Mouse (Mus musculus): ENCODE measurements around the gene Myom3. TPM values are rescaled to one million over a fixed set of nuclear protein-coding genes. Genes with fewer than 3 reads are reported as not detected.

Myom3 gene
- polyA plus RNA-seq, 1 experiment from 2014 or later = 0.31 TPM

DNA sequence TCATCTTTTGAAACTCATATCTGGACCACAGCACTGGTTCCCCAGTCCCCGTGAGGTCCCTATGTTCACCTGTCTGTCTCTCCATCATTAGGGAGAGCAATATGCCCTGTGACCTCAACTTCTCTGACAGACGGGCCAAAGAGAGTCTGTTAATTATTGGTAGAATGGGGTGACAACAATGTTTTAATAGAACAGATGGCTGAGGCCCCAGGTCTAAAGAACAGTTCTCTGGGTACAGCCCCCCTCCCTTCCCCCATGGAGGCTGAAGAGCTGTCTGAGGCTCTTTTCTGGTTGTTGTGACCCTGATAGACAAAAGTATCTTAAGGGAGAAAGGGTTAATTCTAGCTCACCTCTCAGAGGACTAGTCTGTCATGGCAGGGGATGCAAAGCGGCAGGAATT, 58.9 kb downstream of the Myom3 start:
- no peaks in the 10 kb centered on the region for H3K4me1 ChIP-seq (ENCODE audit: control insufficient read depth, insufficient read depth, low read length)
- H3K36me3 ChIP-seq (replicated peaks; ENCODE audit: control insufficient read depth, insufficient read depth, low read depth, low read length) = no peaks in the 10 kb centered on the region
- H3K9ac ChIP-seq (replicated peaks; ENCODE audit: low read length) = no peak overlapping the region
- WGBS = 74% methylated on average over 3 of the region's 3 CpGs
- ATAC-seq (replicated peaks; ENCODE audit: insufficient number of reproducible peaks, low FRiP score, low TSS enrichment, low read depth) (no peak), DNase-seq (ENCODE audit: low spot score) (no peak)
- no peak overlapping the region for H3K4me2 ChIP-seq (ENCODE audit: low read depth, low read length)
- H3K27ac ChIP-seq (replicated peaks; ENCODE audit: low read depth, low read length) = no peak overlapping the region
- no peaks in the 10 kb centered on the region for H3K27me3 ChIP-seq (ENCODE audit: control insufficient read depth, insufficient read depth, low read length)
- H3K4me3 ChIP-seq (ENCODE audit: low read depth, low read length) = no peak overlapping the region
- no peaks in the 10 kb centered on the region for H3K9me3 ChIP-seq (replicated peaks; ENCODE audit: control insufficient read depth, low read length)

- H3K27ac ChIP-seq (replicated peaks; ENCODE audit: low read depth, low read length) = 0 out of 2 replicates have a peak overlapping the region, but pooled peaks have one; percentile 7
- no peaks in the 10 kb centered on the region for H3K36me3 ChIP-seq (replicated peaks; ENCODE audit: control insufficient read depth, insufficient read depth, low read depth, low read length)
Measured at GRCm38 (mm10) chr4:135819826-135820526, 60.5 kb downstream of the Myom3 start.

DNA sequence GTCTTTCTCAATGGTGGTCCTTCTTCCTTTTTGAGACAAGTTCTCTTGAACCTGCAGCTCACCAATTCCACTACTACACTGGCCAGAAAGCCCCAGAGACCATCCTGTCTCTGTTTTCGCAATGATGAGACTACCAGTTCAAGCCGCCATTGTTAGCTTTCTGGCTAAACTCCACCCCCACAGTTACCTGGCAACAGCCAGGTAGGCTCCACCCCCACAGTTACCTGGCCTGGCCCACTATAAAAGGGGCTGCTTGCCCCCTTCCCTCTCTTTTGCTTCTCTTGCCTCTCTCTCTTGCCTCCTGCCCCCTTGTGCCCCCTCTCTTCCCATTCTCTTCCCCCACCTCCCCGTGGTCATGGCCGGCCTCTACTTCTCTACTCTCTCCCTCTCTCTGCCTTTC, 62.3 kb downstream of the Myom3 start:
- Histone ChIP-seq H3K4me2 (ENCODE audit: low read depth, low read length) (no peak overlapping the region), H3K4me1 (ENCODE audit: control insufficient read depth, insufficient read depth, low read length) (no peaks in the 10 kb centered on the region), H3K9ac (replicated peaks; ENCODE audit: low read length) (no peak overlapping the region), H3K4me3 (ENCODE audit: low read depth, low read length) (no peak overlapping the region), H3K27me3 (ENCODE audit: control insufficient read depth, insufficient read depth, low read length) (no peaks in the 10 kb centered on the region), H3K9me3 (replicated peaks; ENCODE audit: control insufficient read depth, low read length) (no peaks in the 10 kb centered on the region), H3K36me3 (replicated peaks; ENCODE audit: control insufficient read depth, insufficient read depth, low read depth, low read length) (no peaks in the 10 kb centered on the region), H3K27ac (replicated peaks; ENCODE audit: low read depth, low read length) (no peak overlapping the region)
- DNase-seq (ENCODE audit: low spot score) (no peak), ATAC-seq (replicated peaks; ENCODE audit: insufficient number of reproducible peaks, low FRiP score, low TSS enrichment, low read depth) (no peak)
- WGBS = 86% methylated on average over 4 of the region's 4 CpGs

More at GRCm38 (mm10) chr4:135819826-135820526, 60.5 kb downstream of the Myom3 start:
- ATAC-seq (replicated peaks; ENCODE audit: insufficient number of reproducible peaks, low FRiP score, low TSS enrichment, low read depth) (no peak), DNase-seq (ENCODE audit: low spot score) (peak; percentile 50)
- no peaks in the 10 kb centered on the region for H3K9me3 ChIP-seq (replicated peaks; ENCODE audit: control insufficient read depth, low read length)
- 44% methylated on average over 17 of the region's 17 CpGs for WGBS
- no peaks in the 10 kb centered on the region for H3K4me1 ChIP-seq (ENCODE audit: control insufficient read depth, insufficient read depth, low read length)
- H3K4me2 ChIP-seq (ENCODE audit: low read depth, low read length) = no peak overlapping the region
- H3K9ac ChIP-seq (replicated peaks; ENCODE audit: low read length) = no peak overlapping the region
- no peak overlapping the region for H3K4me3 ChIP-seq (ENCODE audit: low read depth, low read length)
- no peaks in the 10 kb centered on the region for H3K27me3 ChIP-seq (ENCODE audit: control insufficient read depth, insufficient read depth, low read length)

DNA sequence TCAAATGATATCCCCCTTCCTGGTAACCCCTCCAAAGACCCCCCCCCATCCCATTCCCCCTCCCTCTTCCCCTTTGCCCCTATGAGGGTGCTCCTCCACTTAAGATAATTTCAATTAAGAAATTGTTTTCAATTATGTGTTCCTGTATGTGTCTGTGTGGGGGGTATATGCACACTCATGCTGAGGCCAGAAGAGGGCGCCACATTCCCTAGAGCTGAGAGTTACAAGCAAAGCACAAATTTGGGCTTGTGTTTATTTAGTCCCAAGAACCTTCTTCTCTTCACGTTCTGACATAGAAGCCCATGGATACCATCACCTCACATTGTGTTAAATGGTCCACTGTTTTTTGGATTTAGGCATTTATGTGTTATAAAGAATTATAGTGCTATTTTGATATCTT, 63.8 kb downstream of the Myom3 start:
- no peaks in the 10 kb centered on the region for H3K36me3 ChIP-seq (replicated peaks; ENCODE audit: control insufficient read depth, insufficient read depth, low read depth, low read length)
- WGBS = 86% methylated on average over 2 of the region's 2 CpGs
- ATAC-seq (replicated peaks; ENCODE audit: insufficient number of reproducible peaks, low FRiP score, low TSS enrichment, low read depth) = no peak

DNA sequence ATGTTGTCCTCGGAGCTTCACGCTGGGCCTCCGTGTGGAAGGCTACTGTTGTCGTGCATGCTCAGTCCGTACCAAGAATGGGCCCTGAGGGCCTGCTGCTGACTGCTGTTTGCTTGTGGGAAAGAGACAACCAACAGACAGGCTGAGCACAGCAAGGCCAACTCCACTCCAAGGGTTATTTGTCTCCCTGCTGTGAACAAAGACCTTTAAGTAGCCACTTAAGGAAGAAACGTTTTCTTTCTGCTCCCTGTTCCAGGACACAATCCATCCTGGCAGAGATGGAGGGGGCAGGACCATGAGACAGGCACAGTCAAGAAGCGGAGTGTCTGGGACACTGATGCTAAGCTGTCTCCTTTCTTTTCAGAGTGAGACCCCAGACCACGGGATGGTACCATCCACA, 64.7 kb downstream of the Myom3 start:
- Histone ChIP-seq H3K4me2 (ENCODE audit: low read depth, low read length) (no peak overlapping the region), H3K9me3 (replicated peaks; ENCODE audit: control insufficient read depth, low read length) (no peaks in the 10 kb centered on the region), H3K4me1 (ENCODE audit: control insufficient read depth, insufficient read depth, low read length) (peaks cover 2% of the 10 kb centered on the region; the same call in 1 of the 2 replicates), H3K4me3 (ENCODE audit: low read depth, low read length) (no peak overlapping the region), H3K27me3 (ENCODE audit: control insufficient read depth, insufficient read depth, low read length) (no peaks in the 10 kb centered on the region), H3K27ac (replicated peaks; ENCODE audit: low read depth, low read length) (no peak overlapping the region), H3K36me3 (replicated peaks; ENCODE audit: control insufficient read depth, insufficient read depth, low read depth, low read length) (no peaks in the 10 kb centered on the region), H3K9ac (replicated peaks; ENCODE audit: low read length) (no peak overlapping the region)
- ATAC-seq (replicated peaks; ENCODE audit: insufficient number of reproducible peaks, low FRiP score, low TSS enrichment, low read depth) = no peak
- WGBS = 49% methylated on average over 8 of the region's 8 CpGs
- no peak for DNase-seq (ENCODE audit: low spot score)

More for the DNA sequence above, 63.8 kb downstream of the Myom3 start:
- no peak overlapping the region for H3K4me2 ChIP-seq (ENCODE audit: low read depth, low read length)
- no peak overlapping the region for H3K27ac ChIP-seq (replicated peaks; ENCODE audit: low read depth, low read length)
- H3K9ac ChIP-seq (replicated peaks; ENCODE audit: low read length) = no peak overlapping the region
- no peaks in the 10 kb centered on the region for H3K27me3 ChIP-seq (ENCODE audit: control insufficient read depth, insufficient read depth, low read length)
- H3K4me1 ChIP-seq (ENCODE audit: control insufficient read depth, insufficient read depth, low read length) = no peaks in the 10 kb centered on the region
- no peak overlapping the region for H3K4me3 ChIP-seq (ENCODE audit: low read depth, low read length)
- H3K9me3 ChIP-seq (replicated peaks; ENCODE audit: control insufficient read depth, low read length) = no peaks in the 10 kb centered on the region
- DNase-seq (ENCODE audit: low spot score) = no peak

DNA sequence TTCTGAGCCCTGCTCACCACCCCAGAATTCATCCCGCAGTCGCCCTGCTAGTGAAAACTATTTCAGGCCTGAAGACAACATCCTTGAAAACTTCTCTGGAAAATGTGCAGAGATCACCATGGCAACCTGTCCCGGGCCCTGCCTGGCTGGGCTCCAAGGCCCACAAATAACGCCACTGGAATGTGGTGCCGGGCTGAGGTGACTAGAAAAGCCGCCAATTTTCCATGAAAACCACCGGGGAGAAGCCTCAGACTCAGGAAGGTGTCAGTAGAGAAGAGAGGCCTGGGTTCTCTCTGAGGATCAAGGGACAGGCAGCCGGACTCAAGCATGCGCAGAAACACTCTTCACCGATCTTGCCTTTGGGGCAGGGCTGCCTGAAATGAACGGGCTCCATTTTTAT, 69.0 kb downstream of the Myom3 start:
- peaks cover 2% of the 10 kb centered on the region; the same call in 1 of the 2 replicates for H3K4me1 ChIP-seq (ENCODE audit: control insufficient read depth, insufficient read depth, low read length)
- no peaks in the 10 kb centered on the region for H3K36me3 ChIP-seq (replicated peaks; ENCODE audit: control insufficient read depth, insufficient read depth, low read depth, low read length)
- no peak overlapping the region for H3K4me2 ChIP-seq (ENCODE audit: low read depth, low read length)
- WGBS = 37% methylated on average over 11 of the region's 11 CpGs
- DNase-seq (ENCODE audit: low spot score) = peak; percentile 71
- H3K9ac ChIP-seq (replicated peaks; ENCODE audit: low read length) = no peak overlapping the region
- H3K9me3 ChIP-seq (replicated peaks; ENCODE audit: control insufficient read depth, low read length) = no peaks in the 10 kb centered on the region
- no peaks in the 10 kb centered on the region for H3K27me3 ChIP-seq (ENCODE audit: control insufficient read depth, insufficient read depth, low read length)
- no peak for ATAC-seq (replicated peaks; ENCODE audit: insufficient number of reproducible peaks, low FRiP score, low TSS enrichment, low read depth)
- no peak overlapping the region for H3K4me3 ChIP-seq (ENCODE audit: low read depth, low read length)
- 0 out of 2 replicates have a peak overlapping the region, but pooled peaks have one; percentile 20 for H3K27ac ChIP-seq (replicated peaks; ENCODE audit: low read depth, low read length)

DNA sequence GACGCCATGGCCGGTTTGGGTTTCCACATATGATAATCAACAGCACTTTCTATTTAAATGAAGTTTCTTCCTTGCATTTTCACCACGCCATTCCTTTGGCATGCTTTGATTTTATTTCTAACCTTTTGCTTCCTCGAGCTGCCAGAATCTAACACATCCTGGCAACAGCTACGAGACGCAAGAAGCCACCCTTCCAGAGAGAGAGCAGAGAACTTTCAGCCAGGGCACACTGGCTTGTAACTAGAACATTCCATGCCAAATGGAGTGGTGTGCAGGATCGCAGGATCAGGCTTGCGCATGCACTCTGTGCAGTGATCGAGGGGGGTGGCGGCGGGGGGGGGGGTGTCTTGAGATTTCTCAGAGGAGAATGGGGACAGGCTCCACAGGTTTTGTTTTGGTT, 72.6 kb downstream of the Myom3 start:
- 82% methylated on average over 11 of the region's 11 CpGs for WGBS
- H3K9ac ChIP-seq (replicated peaks; ENCODE audit: low read length) = no peak overlapping the region
- DNase-seq (ENCODE audit: low spot score) (no peak), ATAC-seq (replicated peaks; ENCODE audit: insufficient number of reproducible peaks, low FRiP score, low TSS enrichment, low read depth) (no peak)
- peaks cover 2% of the 10 kb centered on the region; the same call in 1 of the 2 replicates for H3K4me1 ChIP-seq (ENCODE audit: control insufficient read depth, insufficient read depth, low read length)
- H3K27ac ChIP-seq (replicated peaks; ENCODE audit: low read depth, low read length) = no peak overlapping the region
- no peaks in the 10 kb centered on the region for H3K9me3 ChIP-seq (replicated peaks; ENCODE audit: control insufficient read depth, low read length)
- H3K4me3 ChIP-seq (ENCODE audit: low read depth, low read length) = no peak overlapping the region
- H3K36me3 ChIP-seq (replicated peaks; ENCODE audit: control insufficient read depth, insufficient read depth, low read depth, low read length) = no peaks in the 10 kb centered on the region
- no peaks in the 10 kb centered on the region for H3K27me3 ChIP-seq (ENCODE audit: control insufficient read depth, insufficient read depth, low read length)
- no peak overlapping the region for H3K4me2 ChIP-seq (ENCODE audit: low read depth, low read length)

DNA sequence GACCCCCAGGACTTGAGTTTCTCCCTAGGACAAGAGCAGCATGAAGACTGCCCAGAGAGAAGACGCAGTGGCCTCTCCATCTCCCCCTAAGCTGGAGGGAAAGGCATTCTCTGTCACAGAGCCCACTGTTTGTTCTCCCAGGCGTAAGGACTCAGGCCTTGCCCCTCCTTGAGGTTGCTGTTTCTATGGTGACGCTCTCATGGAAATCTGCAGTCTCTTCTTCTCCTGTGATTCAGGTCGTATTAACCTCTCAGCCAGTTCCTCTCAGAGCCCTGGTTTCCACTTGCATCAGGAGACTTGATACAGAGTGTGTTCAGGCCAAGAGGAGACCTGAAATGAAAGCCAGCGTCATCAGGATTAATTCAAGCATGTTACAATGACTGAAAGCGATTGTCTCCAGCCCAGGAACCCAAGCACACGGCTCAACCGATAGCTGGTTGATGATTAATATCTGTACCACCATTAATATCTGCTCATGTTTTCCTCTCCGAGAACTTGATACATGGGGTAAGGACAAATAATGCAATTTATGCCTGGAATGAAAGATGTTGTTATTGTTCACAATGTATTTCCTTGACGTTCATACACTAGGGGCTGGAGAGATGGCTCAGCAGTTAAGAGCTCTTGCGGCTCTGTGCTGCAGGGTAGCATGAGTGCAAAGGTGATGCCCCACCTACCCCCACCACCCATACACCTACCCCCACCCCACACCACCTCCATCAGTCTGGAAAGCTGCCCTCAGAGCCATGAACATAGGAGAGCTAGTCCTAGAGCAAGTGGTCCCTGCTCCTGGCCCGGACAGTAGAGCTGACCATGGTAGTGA, 74.0 kb downstream of the Myom3 start:
- H3K27me3 ChIP-seq (ENCODE audit: control insufficient read depth, insufficient read depth, low read length) = no peaks in the 10 kb centered on the region
- no peak overlapping the region for H3K4me2 ChIP-seq (ENCODE audit: low read depth, low read length)
- DNase-seq (ENCODE audit: low spot score) (no peak), ATAC-seq (replicated peaks; ENCODE audit: insufficient number of reproducible peaks, low FRiP score, low TSS enrichment, low read depth) (0 out of 2 replicates have a peak, but pooled peaks have one; percentile 14)
- no peaks in the 10 kb centered on the region for H3K9me3 ChIP-seq (replicated peaks; ENCODE audit: control insufficient read depth, low read length)
- 68% methylated on average over 12 of the region's 12 CpGs for WGBS
- H3K4me1 ChIP-seq (ENCODE audit: control insufficient read depth, insufficient read depth, low read length) = peaks cover 1% of the 10 kb centered on the region; the same call in 1 of the 2 replicates
- H3K9ac ChIP-seq (replicated peaks; ENCODE audit: low read length) = no peak overlapping the region; the same call in 1 of the 2 replicates
- H3K36me3 ChIP-seq (replicated peaks; ENCODE audit: control insufficient read depth, insufficient read depth, low read depth, low read length) = no peaks in the 10 kb centered on the region
- H3K27ac ChIP-seq (replicated peaks; ENCODE audit: low read depth, low read length) = no peak overlapping the region
- H3K4me3 ChIP-seq (ENCODE audit: low read depth, low read length) = no peak overlapping the region

Data from embryonic facial prominence, embryonic 11.5 days (tissue).